Mouse (Mus musculus) hindbrain, postnatal 0 days (tissue): ENCODE data around the gene Dtnb. TPM values are rescaled to one million over a fixed set of nuclear protein-coding genes. Genes with fewer than 3 reads are reported as not detected.

Experiments used
- ATAC-seq: fragments of 200-750 bp; cut with Nextera tagmentation; 2 replicates; pipeline ENCODE4 v1.8.0; 2017; ENCODE audit warnings: mild to moderate bottlenecking, moderate TSS enrichment, moderate library complexity
- DNase-seq: peaks from one replicate; pipeline ENCODE4 v3.0.0-alpha.2; 2015; ENCODE audit warnings: low spot score
- H3K27ac ChIP-seq: fragments of 300-500 bp; sonication (generic); 2 replicates; pipeline ENCODE4 v1.5.1; 2014; ENCODE audit warnings: mild to moderate bottlenecking
- H3K27me3 ChIP-seq: fragments of 300-500 bp; sonication (generic); 2 replicates; pipeline ENCODE4 v1.6.1; 2014; ENCODE audit warnings: low read length, mixed read lengths; ENCODE audit not compliant: insufficient read depth
- H3K36me3 ChIP-seq: fragments of 300-500 bp; sonication (generic); 2 replicates; pipeline ENCODE4 v1.6.1; 2014; ENCODE audit warnings: low read length, mixed read lengths; ENCODE audit not compliant: insufficient read depth
- H3K4me1 ChIP-seq: fragments of 300-500 bp; sonication (generic); 2 replicates; pipeline ENCODE4 v1.6.1; 2014; ENCODE audit warnings: antibody characterized with exemption, low read length, mixed read lengths; ENCODE audit not compliant: insufficient read depth
- H3K4me2 ChIP-seq: fragments of 300-500 bp; sonication (generic); 2 replicates; pipeline ENCODE4 v1.6.1; 2014; ENCODE audit warnings: low read depth, mild to moderate bottlenecking, low read length, moderate library complexity, mixed read lengths
- H3K4me3 ChIP-seq: fragments of 300-500 bp; sonication (generic); 2 replicates; pipeline ENCODE4 v1.5.1; 2014; ENCODE audit warnings: low read length
- H3K9ac ChIP-seq: fragments of 300-500 bp; sonication (generic); replicated peaks from 2 replicates; pipeline ENCODE4 v1.6.1; 2014; ENCODE audit warnings: mild to moderate bottlenecking, low read length, moderate library complexity, mixed read lengths
- H3K9me3 ChIP-seq: fragments of 300-500 bp; sonication (generic); 2 replicates; pipeline ENCODE4 v1.6.1; 2016; ENCODE audit warnings: low read length, mixed read lengths
- CTCF ChIP-seq: IDR thresholded peaks from 2 replicates; pipeline ENCODE4 v1.5.1; 2016; ENCODE audit warnings: antibody characterized with exemption, control low read depth, low read depth
- WGBS: fragments of 180-500 bp; shearing (Covaris S2); extraction: QIAGEN DNeasy Blood & Tissue Kit; methylation state at CpG from one replicate; pipeline ENCODE4 v1.1.7; 2014; 5-methylcytosine and 5-hydroxymethylcytosine counted together
- polyA plus RNA-seq: library from polyadenylated mRNA; unstranded; fragments of >200 nt; fragmentation: Nextera tagmentation; extraction: Ambion mirVana; gene quantifications from 2 replicates; pipeline ENCODE4 v1.2.1, GENCODE M21; 2015
- total RNA-seq: library from RNA; depleted of rRNA; stranded (reverse); fragments of >200 nt; gene quantifications from 2 replicates; pipeline ENCODE4 v1.2.3, GENCODE M21; 2014

The Dtnb gene
- total and polyA plus RNA-seq, 2 experiments from 2014 or later = 51.6 to 54.3 TPM

DNA sequence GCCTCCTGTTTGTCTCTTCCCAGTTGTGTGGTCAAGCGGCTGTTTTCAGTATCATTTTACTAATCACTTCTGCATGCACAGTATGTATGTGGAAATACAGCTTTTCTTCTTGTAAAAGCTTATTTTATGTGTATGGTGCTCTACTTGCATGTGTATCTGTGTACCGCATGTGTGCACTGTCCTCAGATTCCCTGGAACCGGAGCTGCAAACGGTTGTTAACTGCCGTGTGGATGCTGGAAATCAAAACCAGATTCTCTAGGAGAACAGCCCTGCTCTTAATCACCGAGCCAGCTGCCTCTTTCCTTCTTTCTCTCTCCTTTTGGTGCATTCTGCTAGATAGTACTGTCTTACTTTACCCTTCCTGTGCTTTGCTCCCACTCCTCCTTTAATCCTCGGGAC is 39.7 kb downstream of the Dtnb start:
- WGBS = 86% methylated on average over 7 of the region's 7 CpGs
- Histone ChIP-seq H3K27me3 (no peaks in the 10 kb centered on the region), H3K4me1 (no peaks in the 10 kb centered on the region), H3K36me3 (peaks cover 5% of the 10 kb centered on the region; the same call in 1 of the 2 replicates), H3K9me3 (no peaks in the 10 kb centered on the region), H3K4me2 (no peak overlapping the region), H3K27ac (no peak overlapping the region), H3K9ac (no peak overlapping the region), H3K4me3 (no peak overlapping the region)
- TF ChIP-seq CTCF = no peak
- ATAC-seq (no peak), DNase-seq (no peak)

- H3K27ac ChIP-seq = no peak overlapping the region
- DNase-seq (no peak), ATAC-seq (no peak)
- H3K27me3 ChIP-seq = no peaks in the 10 kb centered on the region
- TF ChIP-seq CTCF = no peak
- WGBS = 95% methylated on average over 8 of the region's 8 CpGs
- H3K4me2 ChIP-seq = no peak overlapping the region
- no peak overlapping the region for H3K4me3 ChIP-seq
- no peaks in the 10 kb centered on the region; the same call in 1 of the 2 replicates for H3K36me3 ChIP-seq
- H3K9me3 ChIP-seq = no peaks in the 10 kb centered on the region
- H3K4me1 ChIP-seq = no peaks in the 10 kb centered on the region
- H3K9ac ChIP-seq = no peak overlapping the region
Observed at GRCm38 (mm10) chr12:3615041-3615440, 42.9 kb downstream of the Dtnb start.

DNA sequence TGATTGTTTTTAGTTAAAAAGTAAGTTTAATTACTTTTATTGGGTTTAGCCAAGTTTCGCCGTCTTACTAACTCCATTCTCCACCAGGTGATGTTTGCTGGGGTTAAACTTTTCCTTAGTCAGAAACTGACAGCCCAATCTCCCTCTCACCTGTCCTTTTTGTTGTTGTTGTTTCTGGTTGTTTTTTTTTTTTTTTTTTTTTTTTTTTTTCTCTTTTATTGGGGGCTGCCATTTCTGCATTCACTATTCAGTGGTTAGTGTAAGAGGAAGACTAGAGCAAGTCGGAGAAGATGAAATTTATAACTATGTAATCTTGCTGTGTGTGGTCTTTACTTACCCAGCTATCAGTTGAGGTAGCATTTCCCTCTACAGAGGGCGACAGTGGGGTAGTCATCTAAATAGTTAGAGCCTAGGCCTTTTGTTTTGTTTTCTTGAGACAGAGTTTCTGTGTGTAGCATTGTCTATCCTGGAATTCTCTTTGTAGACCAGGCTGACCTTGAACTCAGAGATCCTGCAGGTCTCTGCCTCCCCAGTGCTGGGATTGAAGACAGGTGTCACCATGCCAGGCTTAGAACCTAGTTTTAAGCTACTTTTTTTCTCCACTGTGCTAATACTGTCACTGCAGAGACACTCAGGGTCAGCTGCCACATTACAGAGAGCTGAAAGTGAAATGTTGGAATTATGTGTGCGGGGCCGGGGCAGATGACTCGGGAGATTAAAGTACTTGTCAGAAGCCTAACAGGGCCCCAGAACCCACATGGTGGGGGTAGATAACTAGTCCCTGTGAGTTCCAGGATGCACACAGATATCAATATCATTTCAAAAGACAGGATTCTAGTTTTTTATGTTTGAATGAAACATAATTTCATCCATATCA is 46.2 kb downstream of the Dtnb start:
- Histone ChIP-seq H3K4me3 (no peak overlapping the region), H3K27me3 (no peaks in the 10 kb centered on the region), H3K9ac (no peak overlapping the region), H3K4me1 (no peaks in the 10 kb centered on the region), H3K9me3 (no peaks in the 10 kb centered on the region), H3K27ac (no peak overlapping the region), H3K36me3 (no peaks in the 10 kb centered on the region), H3K4me2 (no peak overlapping the region)
- TF ChIP-seq CTCF = no peak
- 94% methylated on average over 7 of the region's 7 CpGs for WGBS
- ATAC-seq = no peak
- no peak for DNase-seq

DNA sequence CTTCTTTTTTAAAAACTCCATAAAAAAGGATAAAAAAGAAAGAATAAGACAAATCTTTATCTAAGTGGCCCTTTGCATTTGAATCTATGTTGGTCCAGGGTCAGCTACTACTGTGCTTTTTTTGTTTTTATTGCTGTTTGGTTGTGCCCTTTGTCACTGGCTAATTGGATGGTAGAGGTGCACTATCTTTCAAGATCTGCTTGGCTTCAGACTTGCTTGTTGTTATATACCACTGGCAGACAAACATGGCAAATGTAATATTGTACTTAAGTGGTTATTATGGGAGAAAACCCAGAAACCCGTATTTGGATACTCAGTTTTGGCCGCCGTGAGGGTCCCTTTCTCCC is 46.8 kb downstream of the Dtnb start:
- 94% methylated on average over 3 of the region's 3 CpGs for WGBS
- no peak overlapping the region for H3K4me2 ChIP-seq

DNA sequence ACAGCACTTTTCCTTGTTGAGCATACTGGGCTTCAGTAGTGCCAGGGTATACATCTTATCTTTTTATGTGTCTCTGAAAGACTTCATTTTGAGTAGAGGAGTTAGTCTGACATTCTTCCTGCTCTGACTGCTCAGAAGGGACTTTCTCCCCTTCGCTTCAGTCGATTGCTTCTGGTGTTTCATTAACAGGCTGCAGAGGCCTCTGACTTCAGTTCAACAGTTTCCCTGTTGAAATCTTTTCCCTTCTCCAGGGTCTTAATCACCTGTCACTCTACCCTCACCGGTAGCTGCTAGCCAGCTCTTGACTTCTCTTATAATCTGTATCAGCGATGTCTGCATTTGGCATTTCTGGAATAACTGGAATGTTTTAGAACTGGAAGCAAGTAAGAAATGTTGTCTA is 54.7 kb downstream of the Dtnb start:
- H3K36me3 ChIP-seq = no peaks in the 10 kb centered on the region
- H3K9me3 ChIP-seq = no peaks in the 10 kb centered on the region
- no peak overlapping the region for H3K4me3 ChIP-seq
- 78% methylated on average over 4 of the region's 4 CpGs for WGBS
- TF ChIP-seq CTCF = no peak
- no peak overlapping the region for H3K27ac ChIP-seq
- H3K27me3 ChIP-seq = no peaks in the 10 kb centered on the region
- no peak for ATAC-seq
- H3K4me1 ChIP-seq = no peaks in the 10 kb centered on the region
- DNase-seq = no peak
- H3K9ac ChIP-seq = no peak overlapping the region
- H3K4me2 ChIP-seq = no peak overlapping the region

More for the DNA sequence above, 46.8 kb downstream of the Dtnb start:
- H3K9me3 ChIP-seq = no peaks in the 10 kb centered on the region
- TF ChIP-seq CTCF = no peak
- H3K27ac ChIP-seq = no peak overlapping the region
- H3K4me1 ChIP-seq = no peaks in the 10 kb centered on the region
- no peaks in the 10 kb centered on the region for H3K27me3 ChIP-seq
- DNase-seq = no peak
- no peak overlapping the region for H3K4me3 ChIP-seq
- ATAC-seq = no peak
- H3K36me3 ChIP-seq = no peaks in the 10 kb centered on the region
- H3K9ac ChIP-seq = no peak overlapping the region

GRCm38 (mm10) chr12:3641931-3642330 is 69.8 kb downstream of the Dtnb start:
- Histone ChIP-seq H3K4me2 (no peak overlapping the region), H3K9me3 (no peaks in the 10 kb centered on the region), H3K9ac (no peak overlapping the region), H3K4me3 (no peak overlapping the region), H3K27ac (no peak overlapping the region), H3K4me1 (no peaks in the 10 kb centered on the region), H3K36me3 (no peaks in the 10 kb centered on the region; the same call in 1 of the 2 replicates), H3K27me3 (no peaks in the 10 kb centered on the region)
- ATAC-seq (no peak), DNase-seq (no peak)
- peak; percentile 27 for TF ChIP-seq CTCF
- 47% methylated on average over 3 of the region's 3 CpGs for WGBS

DNA sequence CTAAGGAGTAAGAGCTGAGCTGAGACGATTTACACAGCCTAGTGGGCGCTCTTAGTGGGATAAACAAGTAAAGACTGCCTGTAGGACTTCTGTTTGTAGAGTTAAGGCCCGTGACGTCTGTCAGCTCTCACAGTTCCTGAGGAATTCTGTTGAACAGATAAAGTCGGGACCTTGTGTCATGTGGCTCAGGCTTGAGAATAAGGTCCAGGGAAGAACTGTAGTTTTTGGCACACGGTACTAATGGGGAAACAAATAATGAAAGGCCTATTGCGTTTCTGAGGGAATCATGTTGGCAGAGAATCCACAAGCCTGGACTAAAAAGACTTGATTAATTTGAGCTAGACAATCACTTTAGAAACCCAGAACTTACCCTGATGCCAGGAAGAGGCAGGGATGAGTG is 84.6 kb downstream of the Dtnb start:
- peak; percentile 51; the same call in 1 of the 2 replicates for ATAC-seq
- Histone ChIP-seq H3K4me3 (no peak overlapping the region), H3K27ac (no peak overlapping the region), H3K27me3 (no peaks in the 10 kb centered on the region), H3K9ac (no peak overlapping the region), H3K4me1 (no peaks in the 10 kb centered on the region), H3K36me3 (no peaks in the 10 kb centered on the region), H3K4me2 (no peak overlapping the region), H3K9me3 (no peaks in the 10 kb centered on the region)
- TF ChIP-seq CTCF = no peak
- 43% methylated on average over 7 of the region's 7 CpGs for WGBS
- DNase-seq = peak; percentile 6
